Mouse (Mus musculus): ENCODE results near the gene Smyd1.

Gene Smyd1

GRCm38 (mm10) chr6:71257375-71257774 lies 64.7 kb downstream of the Smyd1 start:
- no peak for DNase-seq

GRCm38 (mm10) chr6:71256166-71256565 lies 65.9 kb downstream of the Smyd1 start:
- no peak for DNase-seq

- no peak for DNase-seq
Measured at GRCm38 (mm10) chr6:71254456-71254855, 67.6 kb downstream of the Smyd1 start.

GRCm38 (mm10) chr6:71250951-71251350 lies 71.1 kb downstream of the Smyd1 start:
- DNase-seq = no peak

- DNase-seq = no peak
Measured at GRCm38 (mm10) chr6:71249615-71250014, 72.4 kb downstream of the Smyd1 start.

- no peak for DNase-seq
Measured at GRCm38 (mm10) chr6:71248420-71248819, 73.6 kb downstream of the Smyd1 start.

- DNase-seq = no peak
Measured at GRCm38 (mm10) chr6:71243258-71243657, 78.8 kb downstream of the Smyd1 start.

GRCm38 (mm10) chr6:71242811-71243210 lies 79.2 kb downstream of the Smyd1 start:
- no peak for DNase-seq

- no peak for DNase-seq
Measured at GRCm38 (mm10) chr6:71240831-71241230, 81.2 kb downstream of the Smyd1 start.

- no peak for DNase-seq
Measured at GRCm38 (mm10) chr6:71239069-71239750, 82.8 kb downstream of the Smyd1 start.

- DNase-seq = no peak
Measured at GRCm38 (mm10) chr6:71237031-71237431, 85.0 kb downstream of the Smyd1 start.

- DNase-seq = no peak
Measured at GRCm38 (mm10) chr6:71236506-71236905, 85.5 kb downstream of the Smyd1 start.

GRCm38 (mm10) chr6:71235944-71236343 lies 86.1 kb downstream of the Smyd1 start:
- no peak for DNase-seq

GRCm38 (mm10) chr6:71235121-71235520 lies 86.9 kb downstream of the Smyd1 start:
- DNase-seq = no peak

- no peak for DNase-seq
Measured at GRCm38 (mm10) chr6:71227157-71227770, 94.8 kb downstream of the Smyd1 start.

GRCm38 (mm10) chr6:71226544-71226943 lies 95.5 kb downstream of the Smyd1 start:
- no peak for DNase-seq

- DNase-seq = no peak
Measured at GRCm38 (mm10) chr6:71224184-71224943, 97.7 kb downstream of the Smyd1 start.

GRCm38 (mm10) chr6:71221501-71221900 lies 100.5 kb downstream of the Smyd1 start:
- DNase-seq = no peak

- no peak for DNase-seq
Measured at GRCm38 (mm10) chr6:71212471-71212870, 109.6 kb downstream of the Smyd1 start.

GRCm38 (mm10) chr6:71211917-71212316 lies 110.1 kb downstream of the Smyd1 start:
- no peak for DNase-seq

- DNase-seq = no peak
Measured at GRCm38 (mm10) chr6:71208691-71209090, 113.3 kb downstream of the Smyd1 start.

- no peak for DNase-seq
Measured at GRCm38 (mm10) chr6:71204166-71204565, 117.9 kb downstream of the Smyd1 start.

- no peak for DNase-seq
Measured at GRCm38 (mm10) chr6:71203674-71204073, 118.4 kb downstream of the Smyd1 start.

GRCm38 (mm10) chr6:71201925-71202324 lies 120.1 kb downstream of the Smyd1 start:
- DNase-seq = no peak
